16 mouse cellular contexts compared by ENCODE assay signal in genomic region chr11:97776497-97777128, GRCm38 (mm10). TPM values are rescaled to one million over a fixed set of nuclear protein-coding genes. Genes with fewer than 3 reads are reported as not detected.
A peak's percentile ranks its signal among the peaks of the same experiment; 100 is the strongest.
DNase-seq lines count a peak whose midpoint lies in the region; ATAC-seq lines count a peak whose summit lies in the region.
"Had no signal": no experiment of that assay in that cellular context is flagged by ENCODE, and none has a peak within 500 bp of the region (broad histone marks: within the 10 kb centered on the region; RNA-seq: fewer than 3 reads in every experiment).

No protein-coding gene starts in this region.

- no peak for DNase-seq in forebrain, embryonic 10.5 days (ENCODE audit: extremely low spot score, low spot score)
- peak; percentile 46 for DNase-seq in liver, embryonic 11.5 days (ENCODE audit: low spot score)
- DNase-seq in liver = no peak
- no peak for DNase-seq in urinary bladder, postnatal 10 days (ENCODE audit: low spot score)
- DNase-seq in cerebellum, postnatal 36 days = no peak
- DNase-seq: cerebellum, adult 18-20 months; right cerebral cortex, postnatal 4 days; thymus, adult 18-20 months had no signal

- no peak overlapping the region for H3K4me2 ChIP-seq in forebrain, embryonic 12.5 days
- H3K4me2 ChIP-seq in liver, embryonic 11.5 days = no peak overlapping the region
- no peak overlapping the region for H3K4me2 ChIP-seq in embryonic facial prominence, embryonic 15.5 days (replicated peaks)
- H3K4me2 ChIP-seq: midbrain, embryonic 12.5 days; neural tube, embryonic 15.5 days had no signal

- peaks cover 73% of the 10 kb centered on the region for H3K36me3 ChIP-seq in forebrain, embryonic 10.5 days (replicated peaks)
- peaks cover 56% of the 10 kb centered on the region for H3K36me3 ChIP-seq in forebrain, embryonic 12.5 days (replicated peaks)
- peaks cover 44% of the 10 kb centered on the region for H3K36me3 ChIP-seq in liver, embryonic 11.5 days (ENCODE audit: control insufficient read depth, insufficient read depth, low read length)
- H3K36me3 ChIP-seq in embryonic facial prominence, embryonic 15.5 days = peaks cover 56% of the 10 kb centered on the region

- no peak for ATAC-seq in forebrain, embryonic 12.5 days (ENCODE audit: low FRiP score)
- ATAC-seq in liver, embryonic 11.5 days (replicated peaks; ENCODE audit: low FRiP score) = peak; percentile 54
- 0 out of 2 replicates have a peak, but pooled peaks have one; percentile 26 for ATAC-seq in embryonic facial prominence, embryonic 15.5 days (ENCODE audit: insufficient number of reproducible peaks, low FRiP score, low TSS enrichment, low read depth)
- ATAC-seq in megakaryocyte progenitor cell, adult 5-6 weeks (replicated peaks; ENCODE audit: poor library complexity) = peak; percentile 11; the same call in 1 of the 2 replicates

- H3K4me1 ChIP-seq in forebrain, embryonic 10.5 days = peaks cover 21% of the 10 kb centered on the region
- H3K4me1 ChIP-seq in forebrain, embryonic 12.5 days = peaks cover 24% of the 10 kb centered on the region
- peaks cover 11% of the 10 kb centered on the region for H3K4me1 ChIP-seq in liver, embryonic 11.5 days (replicated peaks; ENCODE audit: control insufficient read depth, insufficient read depth, low read length)
- H3K4me1 ChIP-seq in embryonic facial prominence, embryonic 15.5 days = peaks cover 16% of the 10 kb centered on the region

- H3K9me3 ChIP-seq in forebrain, embryonic 10.5 days = no peaks in the 10 kb centered on the region
- H3K9me3 ChIP-seq in forebrain, embryonic 12.5 days = no peaks in the 10 kb centered on the region
- no peaks in the 10 kb centered on the region for H3K9me3 ChIP-seq in liver, embryonic 11.5 days (ENCODE audit: control insufficient read depth, low read length)
- H3K9me3 ChIP-seq in embryonic facial prominence, embryonic 15.5 days (replicated peaks) = no peaks in the 10 kb centered on the region
- H3K9me3 ChIP-seq: midbrain, embryonic 12.5 days; neural tube, embryonic 15.5 days had no signal

- H3K4me3 ChIP-seq in forebrain, embryonic 10.5 days = peak overlapping the region; percentile 1; the same call in 1 of the 2 replicates
- no peak overlapping the region for H3K4me3 ChIP-seq in forebrain, embryonic 12.5 days (replicated peaks)
- no peak overlapping the region for H3K4me3 ChIP-seq in liver, embryonic 11.5 days (ENCODE audit: low read depth, low read length)
- H3K4me3 ChIP-seq in embryonic facial prominence, embryonic 15.5 days (replicated peaks) = no peak overlapping the region
- H3K4me3 ChIP-seq: erythroblast, embryonic 14.5 days; midbrain, embryonic 12.5 days; neural tube, embryonic 15.5 days had no signal

- no peaks in the 10 kb centered on the region for H3K27me3 ChIP-seq in forebrain, embryonic 10.5 days (ENCODE audit: poor library complexity, severe bottlenecking)
- no peaks in the 10 kb centered on the region for H3K27me3 ChIP-seq in forebrain, embryonic 12.5 days
- H3K27me3 ChIP-seq in liver, embryonic 11.5 days (replicated peaks; ENCODE audit: control insufficient read depth, insufficient read depth, low read length) = no peaks in the 10 kb centered on the region
- no peaks in the 10 kb centered on the region for H3K27me3 ChIP-seq in embryonic facial prominence, embryonic 15.5 days
- H3K27me3 ChIP-seq: midbrain, embryonic 12.5 days; neural tube, embryonic 15.5 days had no signal

- WGBS in forebrain, embryonic 10.5 days = 55% methylated on average over 5 of the region's 5 CpGs
- WGBS in forebrain, embryonic 12.5 days = 65% methylated on average over 5 of the region's 5 CpGs
- WGBS in liver, embryonic 11.5 days = 60% methylated on average over 5 of the region's 5 CpGs
- 60% methylated on average over 5 of the region's 5 CpGs for WGBS in embryonic facial prominence, embryonic 15.5 days

- no peak overlapping the region for H3K9ac ChIP-seq in forebrain, embryonic 12.5 days
- no peak overlapping the region for H3K9ac ChIP-seq in liver, embryonic 11.5 days (ENCODE audit: low read depth, low read length)
- H3K9ac ChIP-seq in embryonic facial prominence, embryonic 15.5 days = no peak overlapping the region
- H3K9ac ChIP-seq: midbrain, embryonic 12.5 days; neural tube, embryonic 15.5 days had no signal

- H3K27ac ChIP-seq in forebrain, embryonic 10.5 days = no peak overlapping the region
- no peak overlapping the region for H3K27ac ChIP-seq in forebrain, embryonic 12.5 days
- H3K27ac ChIP-seq in liver, embryonic 11.5 days (ENCODE audit: low read depth, low read length) = peak overlapping the region; percentile 45; the same call in 1 of the 2 replicates
- no peak overlapping the region; the same call in 1 of the 2 replicates for H3K27ac ChIP-seq in embryonic facial prominence, embryonic 15.5 days (replicated peaks)
- H3K27ac ChIP-seq: midbrain, embryonic 12.5 days; neural tube, embryonic 15.5 days had no signal

RNA-seq across cellular contexts. Expression of gene 1700001P01Rik, which starts 0.9 kb away (rescaled TPM):
- polyA plus RNA-seq in forebrain, embryonic 10.5 days (2016; fragmentation: Nextera tagmentation; extraction: Ambion mirVana) = 0.73 TPM in 1 of 2 replicates, not detected in the other
- polyA plus RNA-seq in forebrain, embryonic 12.5 days (2016; fragmentation: Nextera tagmentation; extraction: Ambion mirVana) = 0.55 and 1.0 TPM in 2 replicates
- polyA plus RNA-seq in liver, embryonic 11.5 days (2014; fragmentation: Nextera tagmentation; extraction: Ambion mirVana) = 0.64 TPM in 1 of 2 replicates, not detected in the other
- polyA plus RNA-seq in embryonic facial prominence, embryonic 15.5 days (2015; fragmentation: Nextera tagmentation; extraction: Ambion mirVana) = 0.95 TPM in 1 of 2 replicates, not detected in the other
- total RNA-seq in megakaryocyte progenitor cell, adult 5-6 weeks (2015) = 0.64 TPM in 1 of 2 replicates, not detected in the other
- 0.30 TPM in 1 of 2 replicates, not detected in the other for total RNA-seq in megakaryocyte progenitor cell, adult 5-6 weeks (2017)
- total RNA-seq: adrenal gland, postnatal 36 days; liver, adult 2 months had no signal
- polyA plus RNA-seq: erythroblast, embryonic 14.5 days; liver, adult 2 months had no signal

RNA-seq across cellular contexts. Expression of gene Rpl23, which starts 5.6 kb away (rescaled TPM):
- polyA plus RNA-seq in forebrain, embryonic 10.5 days (2016; fragmentation: Nextera tagmentation; extraction: Ambion mirVana) = 449 and 492 TPM in 2 replicates
- 392 and 426 TPM in 2 replicates for polyA plus RNA-seq in forebrain, embryonic 12.5 days (2016; fragmentation: Nextera tagmentation; extraction: Ambion mirVana)
- polyA plus RNA-seq in liver, embryonic 11.5 days (2014; fragmentation: Nextera tagmentation; extraction: Ambion mirVana) = 756 and 842 TPM in 2 replicates
- polyA plus RNA-seq in embryonic facial prominence, embryonic 15.5 days (2015; fragmentation: Nextera tagmentation; extraction: Ambion mirVana) = 567 and 575 TPM in 2 replicates
- total RNA-seq in megakaryocyte progenitor cell, adult 5-6 weeks (2015) = 1,765 and 1,897 TPM in 2 replicates
- total RNA-seq in megakaryocyte progenitor cell, adult 5-6 weeks (2017) = 1,416 and 1,747 TPM in 2 replicates

RNA-seq across cellular contexts. Expression of gene Cwc25, which starts 10.3 kb away (rescaled TPM):
- 20.3 and 22.0 TPM in 2 replicates for polyA plus RNA-seq in forebrain, embryonic 10.5 days (2016; fragmentation: Nextera tagmentation; extraction: Ambion mirVana)
- 21.5 and 22.4 TPM in 2 replicates for polyA plus RNA-seq in forebrain, embryonic 12.5 days (2016; fragmentation: Nextera tagmentation; extraction: Ambion mirVana)
- polyA plus RNA-seq in liver, embryonic 11.5 days (2014; fragmentation: Nextera tagmentation; extraction: Ambion mirVana) = 12.9 and 13.1 TPM in 2 replicates
- polyA plus RNA-seq in embryonic facial prominence, embryonic 15.5 days (2015; fragmentation: Nextera tagmentation; extraction: Ambion mirVana) = 18.0 and 20.7 TPM in 2 replicates
- total RNA-seq in megakaryocyte progenitor cell, adult 5-6 weeks (2015) = 8.8 and 9.3 TPM in 2 replicates
- 16.7 and 19.2 TPM in 2 replicates for total RNA-seq in megakaryocyte progenitor cell, adult 5-6 weeks (2017)

RNA-seq across cellular contexts. Expression of gene Lasp1, which starts 22.2 kb away (rescaled TPM):
- polyA plus RNA-seq in forebrain, embryonic 10.5 days (2016; fragmentation: Nextera tagmentation; extraction: Ambion mirVana) = 85.5 and 87.3 TPM in 2 replicates
- polyA plus RNA-seq in forebrain, embryonic 12.5 days (2016; fragmentation: Nextera tagmentation; extraction: Ambion mirVana) = 103 and 109 TPM in 2 replicates
- polyA plus RNA-seq in liver, embryonic 11.5 days (2014; fragmentation: Nextera tagmentation; extraction: Ambion mirVana) = 54.7 and 55.3 TPM in 2 replicates
- polyA plus RNA-seq in embryonic facial prominence, embryonic 15.5 days (2015; fragmentation: Nextera tagmentation; extraction: Ambion mirVana) = 117 and 121 TPM in 2 replicates
- total RNA-seq in megakaryocyte progenitor cell, adult 5-6 weeks (2015) = 40.1 and 47.2 TPM in 2 replicates
- total RNA-seq in megakaryocyte progenitor cell, adult 5-6 weeks (2017) = 139 and 201 TPM in 2 replicates

RNA-seq across cellular contexts. Expression of gene Pip4k2b, which starts 32.1 kb away (rescaled TPM):
- 1.3 and 2.1 TPM in 2 replicates for polyA plus RNA-seq in forebrain, embryonic 10.5 days (2016; fragmentation: Nextera tagmentation; extraction: Ambion mirVana)
- polyA plus RNA-seq in forebrain, embryonic 12.5 days (2016; fragmentation: Nextera tagmentation; extraction: Ambion mirVana) = 2.7 and 2.8 TPM in 2 replicates
- 0.95 and 1.7 TPM in 2 replicates for polyA plus RNA-seq in liver, embryonic 11.5 days (2014; fragmentation: Nextera tagmentation; extraction: Ambion mirVana)
- polyA plus RNA-seq in embryonic facial prominence, embryonic 15.5 days (2015; fragmentation: Nextera tagmentation; extraction: Ambion mirVana) = 1.7 and 2.0 TPM in 2 replicates
- 16.9 and 17.6 TPM in 2 replicates for total RNA-seq in megakaryocyte progenitor cell, adult 5-6 weeks (2015)
- 17.2 and 28.6 TPM in 2 replicates for total RNA-seq in megakaryocyte progenitor cell, adult 5-6 weeks (2017)
